Mouse (Mus musculus) megakaryocyte, embryonic 14.5 days (primary cell): ENCODE data around the gene Epb41l2.

Experiments
- FLI1 ChIP-seq: IDR thresholded peaks from 2 replicates; pipeline ENCODE4 v1.6.1; 2012; ENCODE audit warnings: low read length, inconsistent platforms, mixed read lengths
- GATA1 ChIP-seq: IDR thresholded peaks from 3 replicates; pipeline ENCODE4 v1.6.1; 2012; ENCODE audit warnings: mixed read lengths, low read length, inconsistent platforms, borderline replicate concordance

GRCm38 (mm10) chr10:25446953-25447525 is 87.4 kb downstream of the Epb41l2 start:
- TF ChIP-seq GATA1, result no peak
- no peak for TF ChIP-seq FLI1
